Mouse (Mus musculus): ENCODE measurements around the gene Sertad3. TPM values are rescaled to one million over a fixed set of nuclear protein-coding genes. Genes with fewer than 3 reads are reported as not detected.

The Sertad3 gene
- total RNA-seq (2021), result 12.9 and 15.7 TPM in 2 replicates
- long read RNA-seq, experiment 1, transcript Sertad3-201 (2 exons, 1,329 nt), result major isoform, 27 of 34 reads
- long read RNA-seq, experiment 1, partial matches to known transcripts, result 6 of 34 reads
- long read RNA-seq, experiment 1, other reads (novel, unspliced or antisense), result 1 of 34 reads
- long read RNA-seq, experiment 2, transcript Sertad3-201 (2 exons, 1,329 nt), result major isoform, 11 of 16 reads
- long read RNA-seq, experiment 2, partial matches to known transcripts, result 0 of 16 reads
- long read RNA-seq, experiment 2, other reads (novel, unspliced or antisense), result 5 of 16 reads

DNA sequence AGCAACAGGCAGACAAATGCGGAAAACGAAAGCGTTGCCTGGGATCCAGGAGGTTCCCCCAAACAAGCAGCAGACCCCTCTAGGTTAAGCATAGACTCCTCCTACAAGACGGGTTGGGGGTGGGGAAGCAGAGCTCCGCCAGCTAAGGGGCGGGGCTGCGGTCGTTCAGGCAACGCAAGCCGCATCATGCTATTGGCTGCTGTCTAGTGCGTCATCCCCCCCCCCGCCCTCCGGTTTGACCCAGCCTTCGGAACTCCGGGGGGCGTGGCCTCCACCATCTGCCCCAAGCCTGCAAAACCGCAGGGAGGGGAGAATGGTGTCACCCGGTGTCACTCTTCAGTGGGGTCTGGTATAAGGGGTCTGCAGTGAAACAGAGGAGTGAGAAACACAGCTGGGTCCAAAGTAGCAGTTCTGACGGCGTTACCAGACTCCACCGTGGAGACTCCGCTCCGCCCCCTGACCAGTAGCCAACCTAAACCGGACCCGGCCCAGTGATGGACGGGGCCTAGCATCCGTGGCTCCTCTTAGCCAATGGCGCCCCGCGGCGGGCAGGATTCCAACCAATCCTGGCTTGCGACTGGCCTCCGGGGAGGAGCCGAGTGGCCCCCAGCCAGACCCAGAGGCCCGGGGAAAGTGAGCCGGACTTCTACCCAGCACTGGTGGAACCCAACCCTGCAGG, at the start of gene Sertad3:
Sertad3 (plus strand) TSS at position 613 of the 679 bp plus-strand sequence.
- DNase-seq, result peak; percentile 100

DNA sequence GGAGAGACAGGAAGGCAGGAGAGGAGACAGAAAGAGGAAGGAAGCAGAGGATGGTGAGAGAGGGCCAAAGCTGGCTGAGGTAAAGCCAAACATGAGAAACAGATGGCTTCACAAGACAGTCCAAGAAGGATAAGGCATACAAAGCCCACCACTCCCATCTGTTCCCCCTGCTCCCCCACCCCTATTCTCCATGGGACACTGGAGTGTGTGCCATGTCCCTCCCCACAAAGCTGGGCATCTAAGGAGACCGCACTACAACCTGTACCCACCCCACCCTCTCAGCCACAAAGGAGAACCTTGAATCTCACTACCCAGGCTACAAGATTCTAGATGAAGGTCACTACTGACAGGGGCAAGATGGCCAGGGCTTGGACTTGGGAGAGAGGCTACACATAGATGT, 46.2 kb upstream of the Sertad3 start:
- DNase-seq, result no peak

DNA sequence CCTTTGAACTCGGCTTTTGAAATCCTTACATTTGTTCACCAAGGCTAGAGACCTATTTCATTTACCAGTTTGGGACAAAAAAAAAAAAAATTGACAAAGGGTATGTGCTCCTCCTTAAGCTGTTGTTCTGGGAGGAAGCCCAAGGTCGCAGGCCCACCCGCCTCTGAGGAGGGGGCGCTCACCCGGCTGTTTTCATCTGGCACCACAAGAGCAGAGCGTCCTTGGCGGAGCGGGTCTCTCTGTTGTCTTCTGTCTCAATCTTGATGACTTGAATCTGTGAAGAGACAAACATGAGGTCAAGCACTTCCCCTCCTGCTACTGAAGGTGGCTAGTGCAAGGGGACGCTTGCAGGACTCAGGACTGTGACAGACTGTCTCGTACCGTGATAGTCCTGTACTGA, 45.6 kb upstream of the Sertad3 start:
- DNase-seq, result no peak

DNA sequence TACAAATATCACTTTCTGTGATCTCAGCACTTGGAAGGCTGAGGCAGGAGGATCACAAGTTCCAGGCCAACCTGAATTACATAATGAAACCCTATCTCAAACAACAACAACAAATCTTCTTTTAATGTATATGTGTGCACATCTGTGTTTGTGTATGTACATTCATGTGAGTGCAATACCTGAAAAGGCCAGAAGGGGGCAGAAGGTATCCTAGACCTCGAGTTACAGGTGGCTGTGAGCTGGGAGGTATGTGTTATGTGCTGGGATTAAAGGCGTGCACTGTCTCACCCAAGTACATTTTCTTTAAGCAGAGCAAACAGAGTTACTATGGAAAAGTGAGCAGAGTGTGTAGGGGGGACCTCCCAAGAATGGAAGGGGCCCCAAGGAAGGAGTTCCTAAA, 44.4 kb upstream of the Sertad3 start:
- no peak for DNase-seq

DNA sequence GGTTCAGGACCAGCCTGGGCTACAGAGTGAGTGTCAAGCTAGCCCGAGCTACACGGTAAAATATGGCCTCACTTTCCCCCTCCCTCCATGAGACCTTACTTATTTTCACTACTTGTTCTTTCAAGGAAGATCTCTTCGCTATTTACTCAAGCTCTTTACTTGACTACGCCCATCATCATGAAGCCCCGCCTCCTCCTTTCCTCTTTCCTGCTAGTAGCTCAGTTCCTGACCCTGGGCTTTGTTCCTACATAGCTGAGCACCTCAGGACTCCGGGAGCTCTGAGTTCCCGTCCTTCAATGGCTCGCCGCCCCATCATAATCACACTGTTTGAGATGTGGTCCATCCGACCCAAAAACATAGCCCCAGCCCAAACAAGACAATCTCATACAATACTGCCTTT, 40.2 kb upstream of the Sertad3 start:
- DNase-seq, result no peak

DNA sequence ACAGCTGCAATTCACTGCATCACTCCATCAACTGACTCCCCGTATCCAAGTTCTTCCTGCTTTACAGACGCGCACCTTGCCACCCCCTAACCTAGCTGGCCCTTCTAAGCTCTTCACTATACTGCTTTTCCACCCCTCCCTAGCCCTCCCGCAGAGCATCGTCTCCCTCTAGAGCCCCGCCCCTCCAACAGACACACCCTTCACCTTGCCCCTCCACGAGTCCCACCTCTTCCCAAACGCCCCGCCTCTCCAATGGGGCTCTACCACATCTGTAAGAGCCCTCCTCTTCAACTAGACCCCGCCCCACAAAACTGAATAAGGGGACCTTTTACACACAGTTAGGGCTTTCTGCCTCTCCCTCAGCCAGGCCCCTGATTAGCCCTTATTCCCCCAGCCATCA, 39.8 kb upstream of the Sertad3 start:
- DNase-seq, result no peak

DNA sequence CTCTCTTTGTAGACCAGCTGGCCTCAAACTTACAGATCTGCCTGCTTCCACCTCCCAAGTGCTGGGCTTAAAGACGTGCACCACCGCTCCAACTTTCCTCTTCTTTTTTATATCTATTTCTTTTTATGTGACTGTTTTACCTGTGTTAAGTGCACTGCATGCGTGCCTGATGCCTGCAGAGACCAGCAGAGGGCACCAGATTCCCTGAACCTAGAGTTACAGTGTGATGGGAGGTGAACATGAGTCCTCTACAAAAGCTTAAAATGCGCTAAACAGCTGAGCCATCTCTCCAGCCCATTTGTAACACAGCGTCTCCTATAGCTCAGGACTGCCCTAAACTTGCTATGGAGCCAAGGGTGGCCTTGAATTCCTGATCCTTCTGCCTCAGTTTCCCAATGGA, 36.0 kb upstream of the Sertad3 start:
- peak; percentile 34 for DNase-seq

DNA sequence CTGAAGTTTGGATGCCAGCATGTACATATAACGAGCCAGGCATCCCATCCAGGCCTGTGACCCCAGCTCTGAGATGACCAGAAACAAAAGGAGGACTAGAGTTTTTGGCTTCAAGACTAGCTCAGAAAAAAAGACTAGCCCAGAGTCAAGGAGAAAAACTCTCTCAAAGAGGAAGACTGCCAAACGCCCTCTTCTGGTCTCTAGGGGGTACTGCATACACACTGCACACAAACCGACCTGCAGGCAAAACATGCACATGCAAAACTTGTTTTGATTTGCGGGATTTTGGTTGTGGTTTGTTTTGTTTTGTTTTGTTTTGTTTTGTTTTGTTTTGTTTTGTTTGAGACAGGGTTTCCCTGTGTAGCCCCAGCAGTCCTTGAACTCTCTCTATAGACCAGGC, 33.6 kb upstream of the Sertad3 start:
- no peak for DNase-seq

DNA sequence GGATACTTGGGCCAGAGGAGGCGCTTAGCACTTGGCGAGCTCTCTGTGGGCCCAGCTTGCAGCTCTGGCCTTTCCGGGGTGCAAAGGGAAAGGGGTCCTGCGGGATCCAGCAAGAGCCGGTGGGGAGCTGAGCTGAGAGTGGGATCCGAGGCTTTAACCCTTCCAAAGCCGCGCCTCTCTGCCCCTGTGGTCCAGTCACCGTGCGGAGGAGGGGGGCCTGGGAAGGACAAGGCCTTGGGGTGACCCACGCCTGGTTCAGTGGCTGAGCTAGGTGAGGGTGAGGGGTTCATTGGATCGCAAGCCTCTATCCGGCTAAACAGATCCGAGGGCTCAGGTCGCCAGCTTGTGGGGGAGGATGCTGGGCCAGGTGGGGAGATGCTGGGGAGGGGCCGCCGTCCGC, 27.5 kb upstream of the Sertad3 start:
- DNase-seq, result no peak

DNA sequence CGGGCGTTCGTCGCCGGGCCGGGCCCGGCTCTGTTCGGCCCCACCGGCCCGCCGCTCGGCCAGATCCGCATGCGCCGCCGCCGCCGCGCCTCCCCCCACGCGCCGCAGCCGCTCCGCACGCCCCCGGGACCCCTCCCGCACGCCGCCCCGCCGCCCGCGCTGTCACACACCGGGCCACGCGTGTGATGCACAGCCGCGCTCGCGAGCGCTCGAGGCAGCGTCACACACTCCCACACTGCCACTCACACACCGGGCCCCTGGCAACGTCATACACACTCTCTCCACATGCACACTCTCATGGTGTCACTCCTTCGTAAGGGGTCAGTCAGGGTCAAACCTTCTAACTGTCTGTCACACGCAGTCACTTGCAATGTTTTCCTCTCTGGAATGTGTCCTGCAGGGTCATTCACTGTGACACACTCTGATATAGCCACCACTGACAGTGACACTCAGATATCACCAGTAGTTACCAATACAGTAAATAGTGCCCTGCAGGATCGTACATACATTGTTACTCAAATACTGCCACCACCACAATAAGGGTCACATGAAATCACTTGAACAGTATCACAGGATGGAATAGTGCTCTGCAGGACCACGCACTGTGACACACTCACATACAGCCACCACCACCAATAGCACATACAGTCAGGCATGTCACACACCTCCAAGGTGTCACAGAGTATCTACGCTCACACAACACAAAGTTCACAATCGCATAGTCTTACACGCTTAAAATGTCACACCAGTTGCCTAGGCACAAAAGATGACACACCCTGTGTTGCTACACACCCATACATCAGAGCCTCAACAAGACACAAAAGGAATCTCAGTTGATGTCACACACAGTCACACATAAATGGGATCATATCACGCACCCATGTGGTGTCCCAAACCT, 26.8 kb upstream of the Sertad3 start:
- DNase-seq, result peak; percentile 54

DNA sequence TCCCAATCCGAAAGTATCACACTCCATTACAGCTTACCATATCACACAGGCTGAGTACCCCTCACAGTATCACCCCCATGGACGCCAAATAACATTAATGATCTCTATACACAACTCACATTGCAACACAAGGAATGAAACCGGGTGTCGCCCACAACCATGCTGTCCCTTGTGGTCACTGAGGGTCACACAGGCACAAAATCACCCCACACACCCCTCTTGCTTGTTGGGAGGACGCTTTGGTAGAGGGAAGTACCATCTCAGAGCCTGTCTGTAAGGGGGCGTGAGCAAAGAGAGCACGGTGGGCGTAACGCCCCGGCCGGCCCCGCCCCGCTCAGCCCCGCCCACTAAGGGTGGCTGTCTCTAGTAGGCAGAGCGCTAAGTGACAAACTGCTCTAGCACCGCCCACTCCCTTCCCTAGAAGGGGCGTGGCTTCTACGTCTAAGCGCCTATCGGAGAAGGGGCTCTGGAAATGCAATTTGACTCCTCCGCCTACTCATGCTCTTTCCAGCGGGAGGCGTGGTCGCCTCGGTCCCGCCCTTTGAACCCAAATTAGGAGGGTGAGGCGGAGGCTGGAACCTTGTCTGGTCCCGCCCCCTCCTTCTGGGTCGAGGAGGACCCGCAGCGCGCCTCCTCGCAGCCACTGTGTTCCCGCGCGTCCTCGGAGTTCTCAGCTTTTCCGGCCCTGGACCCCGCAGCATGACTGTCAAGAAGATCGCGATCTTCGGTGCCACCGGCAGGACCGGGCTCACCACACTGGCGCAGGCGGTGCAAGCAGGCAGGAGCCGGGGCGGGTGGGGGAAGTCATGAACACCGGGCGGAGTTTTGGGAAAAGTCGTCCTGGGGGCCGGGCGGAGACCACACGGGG, 25.9 kb upstream of the Sertad3 start, which contains the start of the genes Sptbn4 and Blvrb:
Sptbn4 (minus strand) TSS at position 268 of the 868 bp plus-strand sequence.
Blvrb (plus strand) TSS at position 560 of the 868 bp plus-strand sequence.
- DNase-seq, result peak; percentile 99

DNA sequence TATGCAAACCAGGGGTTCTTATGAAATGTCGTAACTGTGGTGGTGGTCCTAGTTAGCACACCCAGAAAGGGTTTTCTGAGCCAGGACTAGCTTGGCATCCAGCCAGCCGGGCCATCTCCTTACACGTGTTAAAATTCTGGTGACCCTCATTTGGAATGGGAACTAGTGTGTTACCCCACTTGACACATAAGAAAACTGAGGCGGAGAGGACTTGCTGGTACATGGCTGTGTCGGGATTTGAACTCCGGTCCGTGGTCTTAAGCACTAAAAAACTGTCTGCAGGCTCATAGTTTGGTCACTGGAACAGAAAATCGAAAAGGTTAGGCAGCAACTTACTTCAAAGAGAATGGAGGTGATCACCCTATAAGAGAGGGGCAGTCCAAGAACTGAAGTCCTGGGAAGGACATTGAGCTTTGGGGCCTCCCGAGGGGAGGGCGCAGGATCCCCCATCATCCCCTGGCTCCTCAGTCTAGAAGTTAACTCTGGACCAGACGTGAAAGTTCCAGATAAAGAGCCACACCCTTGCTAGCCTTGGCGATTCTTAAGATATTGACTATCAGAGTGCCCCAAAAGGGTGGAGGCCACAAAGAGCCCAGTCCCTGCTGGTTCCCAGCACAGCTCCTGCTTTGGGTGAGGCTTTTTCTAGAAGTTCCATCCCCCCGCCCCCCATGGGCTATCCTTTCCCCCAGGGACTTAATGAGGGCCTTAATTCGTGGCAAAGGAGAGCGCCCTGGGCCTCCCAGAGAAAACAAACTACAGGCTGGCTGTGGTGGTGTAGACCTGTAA, 25.0 kb upstream of the Sertad3 start:
- DNase-seq, result no peak

DNA sequence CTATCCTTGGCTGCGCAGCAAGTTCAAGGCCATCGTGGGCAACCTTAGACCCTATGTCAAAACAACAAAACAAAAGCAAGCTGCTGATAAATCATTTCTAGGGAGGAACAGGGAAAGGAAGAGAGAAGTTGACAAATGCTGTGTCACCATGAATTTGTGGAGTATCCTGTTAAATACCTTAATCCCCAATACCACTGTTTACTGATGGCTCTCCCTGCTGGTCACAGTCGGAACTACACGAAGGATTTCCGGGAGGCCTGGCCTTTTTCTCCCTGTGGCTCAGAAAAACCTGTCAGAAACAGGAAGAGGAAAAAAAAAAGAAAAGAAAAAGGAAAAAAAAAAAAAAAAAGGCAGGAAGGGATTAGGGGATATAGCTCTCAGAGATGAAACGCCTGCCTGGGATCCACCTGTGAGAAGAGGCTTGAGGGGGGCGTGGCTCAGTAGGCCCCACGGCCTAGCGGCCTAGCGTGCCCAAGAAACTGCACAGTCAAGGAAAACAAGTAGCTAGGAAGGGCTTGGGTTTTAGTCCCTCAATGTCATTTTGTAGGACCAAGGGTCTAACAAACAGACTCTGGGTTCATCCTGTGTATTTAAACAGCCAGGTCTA, 24.2 kb upstream of the Sertad3 start:
- peak; percentile 86 for DNase-seq

DNA sequence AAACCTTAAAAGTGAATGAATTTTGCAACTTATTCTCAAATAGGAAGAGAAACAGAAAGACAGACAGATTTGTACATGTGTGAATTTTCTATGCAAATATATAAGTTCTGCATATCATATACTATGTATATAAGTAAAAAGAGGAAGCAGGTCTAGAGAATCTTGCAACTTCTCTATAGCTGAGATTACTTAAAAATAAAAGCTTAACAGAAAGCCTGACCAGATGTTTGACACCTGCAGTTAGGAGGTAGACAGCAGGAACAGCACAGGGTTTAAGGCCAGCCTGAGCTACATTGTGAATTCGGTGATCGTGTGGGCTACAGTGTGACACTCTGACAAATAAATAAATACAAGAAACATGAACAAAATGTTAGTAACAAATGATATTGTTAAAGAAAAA, 22.2 kb upstream of the Sertad3 start:
- no peak for DNase-seq

DNA sequence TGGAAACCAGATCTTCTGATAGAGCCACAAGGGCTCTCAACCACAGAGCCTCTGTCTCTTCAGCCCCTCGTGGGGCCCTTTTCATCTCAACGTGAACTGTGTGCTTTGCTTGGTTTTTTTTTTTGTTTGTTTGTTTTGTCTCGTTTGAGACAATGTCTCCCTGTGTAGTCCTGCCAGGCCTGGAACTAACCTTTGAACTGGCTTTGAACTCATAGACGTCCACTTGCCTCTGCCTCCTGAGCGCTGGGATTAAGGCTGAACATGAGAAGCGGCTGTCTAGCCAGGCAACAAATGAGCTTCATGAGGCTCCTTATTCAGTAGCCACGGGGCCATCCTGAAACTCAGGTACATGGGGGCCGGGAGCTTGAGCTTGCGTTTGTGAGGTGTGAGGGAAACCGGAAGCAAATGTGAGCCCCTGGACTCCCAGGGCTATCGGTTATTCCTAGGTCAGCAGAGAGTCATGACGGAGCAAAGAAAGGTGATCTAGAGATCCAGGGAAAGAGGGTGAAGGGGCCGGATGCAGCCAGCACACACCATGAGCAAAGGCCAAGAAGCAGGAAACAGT, 21.3 kb upstream of the Sertad3 start:
- no peak for DNase-seq

DNA sequence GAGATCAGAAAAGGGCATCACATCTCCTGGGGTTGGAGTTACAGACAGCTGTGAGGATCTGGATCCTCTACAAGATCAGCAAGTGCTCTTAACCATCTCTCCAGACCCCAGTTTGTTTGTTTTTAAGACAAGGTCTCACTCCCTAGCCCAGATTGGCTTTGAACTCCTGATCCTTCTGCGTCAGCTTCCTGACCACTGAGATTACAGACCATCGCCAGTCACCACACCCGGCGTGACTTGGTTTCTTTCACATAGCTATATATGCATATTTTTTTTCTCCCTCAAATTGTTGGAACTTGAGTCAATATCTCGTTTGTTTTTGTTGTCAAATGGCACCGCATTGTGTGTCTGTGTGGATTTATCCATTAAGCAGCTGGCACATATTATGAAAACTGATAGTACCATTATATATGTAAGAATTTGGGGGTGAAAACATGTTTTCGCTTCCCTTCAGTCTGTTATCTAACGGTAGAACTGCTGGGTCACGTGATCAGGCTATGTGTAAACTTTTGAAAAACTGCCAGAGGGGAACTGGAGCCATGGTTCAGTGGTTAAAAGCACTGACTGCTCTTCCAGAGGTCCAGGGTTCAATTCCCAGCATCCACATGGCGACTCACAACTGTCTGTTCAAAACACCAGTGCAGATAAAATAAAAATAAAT, 19.0 kb upstream of the Sertad3 start:
- no peak for DNase-seq

DNA sequence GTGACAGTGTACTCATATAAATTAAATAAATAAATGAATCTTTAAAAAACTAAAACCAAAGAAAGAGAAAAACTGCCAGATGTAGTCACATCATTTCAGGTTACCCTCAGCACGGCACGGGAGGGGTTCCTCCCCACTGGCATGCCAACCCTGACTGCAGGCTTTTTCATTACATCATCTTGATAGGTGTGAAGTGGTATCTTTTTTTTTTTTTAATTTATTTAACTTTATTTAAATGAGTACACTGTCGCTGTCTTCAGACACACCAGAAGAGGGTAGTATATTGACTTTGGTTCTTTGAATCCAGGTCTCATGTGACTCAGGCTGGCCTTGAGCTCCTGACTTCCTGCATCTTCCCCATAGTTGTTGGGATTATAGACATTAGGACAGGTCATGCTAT, 18.3 kb upstream of the Sertad3 start:
- DNase-seq, result no peak

DNA sequence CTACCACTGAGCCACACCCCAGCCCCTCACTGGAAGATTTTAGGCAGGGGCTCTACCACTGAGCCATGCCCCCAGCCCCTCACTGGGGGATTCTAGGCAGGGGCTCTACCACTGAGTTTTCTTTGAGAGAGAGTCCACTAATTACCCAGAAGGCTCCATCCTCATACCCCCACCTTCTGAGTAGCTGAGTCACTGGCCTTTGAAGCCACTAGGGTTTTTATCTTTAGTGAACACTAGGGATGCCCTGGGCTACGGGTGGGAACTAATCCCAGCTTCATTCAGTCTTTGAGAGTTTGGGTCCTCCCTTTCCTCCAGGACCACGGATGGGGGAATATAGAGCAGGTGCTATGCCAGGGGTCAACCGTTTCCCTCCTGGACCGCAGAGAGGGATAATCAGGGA, 15.0 kb upstream of the Sertad3 start:
- DNase-seq, result no peak

DNA sequence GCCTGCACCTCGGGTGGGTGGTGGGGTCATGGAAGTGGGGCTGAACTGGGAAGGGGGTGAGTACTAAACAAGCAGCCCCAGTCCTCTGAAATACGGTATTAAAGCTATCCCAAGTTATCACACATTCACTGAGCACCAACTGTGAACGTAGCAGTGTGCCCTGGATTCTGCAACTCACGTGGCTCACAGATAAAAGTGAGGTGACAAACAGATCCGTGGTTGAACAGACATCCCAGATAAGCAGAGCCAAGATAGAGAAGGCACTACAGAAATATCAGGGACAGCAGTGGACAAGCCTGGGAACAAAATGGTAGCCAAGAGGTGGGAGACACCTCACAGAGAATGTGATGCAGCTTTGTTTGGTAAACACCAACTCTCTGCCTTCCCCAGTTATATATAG, 13.9 kb upstream of the Sertad3 start:
- DNase-seq, result no peak

DNA sequence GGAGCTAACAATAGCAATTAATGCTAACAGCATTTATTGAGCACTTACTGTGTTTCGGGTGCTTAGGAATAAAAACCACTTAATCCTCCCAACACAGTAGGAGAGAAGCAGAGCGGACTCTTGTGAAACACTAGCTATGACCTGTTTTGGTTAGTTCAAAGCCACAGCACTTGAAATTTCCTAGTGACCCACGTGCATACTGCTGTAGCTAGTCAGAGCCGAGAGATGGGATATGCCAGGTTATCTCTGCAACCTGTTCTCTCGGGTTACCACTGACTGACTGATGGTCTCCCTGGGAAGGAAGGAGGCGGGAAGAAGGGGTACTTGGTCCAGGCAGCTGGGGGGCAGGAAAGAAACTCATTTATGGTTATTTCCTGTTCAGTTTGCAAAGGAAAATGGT, 13.1 kb upstream of the Sertad3 start:
- no peak for DNase-seq
